Mouse (Mus musculus) E14TG2a.4 (cell line): ENCODE data around the gene Kif1c.
A peak's percentile ranks its signal among the peaks of the same experiment; 100 is the strongest.

Experiments
- H3K27me3 ChIP-seq: 2 replicates; pipeline ENCODE4 v1.6.1; 2014; ENCODE audit warnings: low read length, control low read depth; ENCODE audit not compliant: insufficient read depth
- H3K36me3 ChIP-seq: 2 replicates; pipeline ENCODE4 v1.6.1; 2014; ENCODE audit warnings: low read length, control low read depth; ENCODE audit not compliant: insufficient read depth
- H3K4me1 ChIP-seq: replicated peaks from 2 replicates; pipeline ENCODE4 v1.6.1; 2014; ENCODE audit warnings: low read depth, low read length, control low read depth
- H3K4me3 ChIP-seq: replicated peaks from 2 replicates; pipeline ENCODE4 v1.5.1; 2014; ENCODE audit warnings: mild to moderate bottlenecking, low read length
- H3K9me3 ChIP-seq: 2 replicates; pipeline ENCODE4 v1.6.1; 2014; ENCODE audit warnings: low read length, control low read depth
- CTCF ChIP-seq: conservative IDR thresholded peaks from 2 replicates; pipeline ENCODE4 v1.5.1; 2014; ENCODE audit warnings: low read length
- NANOG ChIP-seq: IDR thresholded peaks from 2 replicates; pipeline ENCODE4 v1.6.1; 2014; ENCODE audit warnings: borderline replicate concordance, low read length, mixed read lengths
- POU5F1 ChIP-seq: IDR thresholded peaks from 2 replicates; pipeline ENCODE4 v1.6.1; 2014; ENCODE audit warnings: low read length, borderline replicate concordance

Kif1c gene

GRCm38 (mm10) chr11:70671333-70672047 lies 28.9 kb upstream of the Kif1c start:
- H3K36me3 ChIP-seq: peaks cover 36% of the 10 kb centered on the region

GRCm38 (mm10) chr11:70674014-70674413 lies 26.3 kb upstream of the Kif1c start:
- Histone ChIP-seq H3K27me3 (0 out of 2 replicates have a peak, but pooled peaks cover 3% of the 10 kb centered on the region), H3K4me3 (no peak overlapping the region; the same call in 1 of the 2 replicates), H3K4me1 (peaks cover 56% of the 10 kb centered on the region), H3K9me3 (no peaks in the 10 kb centered on the region), H3K36me3 (peaks cover 27% of the 10 kb centered on the region)
- TF ChIP-seq CTCF (no peak), NANOG (no peak), POU5F1 (no peak)

More at GRCm38 (mm10) chr11:70671333-70672047, 28.9 kb upstream of the Kif1c start:
- no peak for TF ChIP-seq CTCF
- no peak for TF ChIP-seq POU5F1
- TF ChIP-seq NANOG: no peak
- H3K9me3 ChIP-seq: no peaks in the 10 kb centered on the region
- H3K4me1 ChIP-seq: peaks cover 62% of the 10 kb centered on the region
- peak overlapping the region; percentile 94 for H3K4me3 ChIP-seq
- H3K27me3 ChIP-seq: 0 out of 2 replicates have a peak, but pooled peaks cover 3% of the 10 kb centered on the region

GRCm38 (mm10) chr11:70674501-70674900 lies 25.8 kb upstream of the Kif1c start:
- Histone ChIP-seq H3K4me3 (no peak overlapping the region), H3K4me1 (peaks cover 59% of the 10 kb centered on the region), H3K36me3 (peaks cover 32% of the 10 kb centered on the region), H3K27me3 (0 out of 2 replicates have a peak, but pooled peaks cover 3% of the 10 kb centered on the region), H3K9me3 (no peaks in the 10 kb centered on the region)
- TF ChIP-seq POU5F1 (no peak), CTCF (no peak), NANOG (no peak)

GRCm38 (mm10) chr11:70678092-70678491 lies 22.3 kb upstream of the Kif1c start:
- peaks cover 63% of the 10 kb centered on the region for H3K4me1 ChIP-seq
- peaks cover 15% of the 10 kb centered on the region for H3K36me3 ChIP-seq
- H3K9me3 ChIP-seq: no peaks in the 10 kb centered on the region
- no peak for TF ChIP-seq POU5F1
- TF ChIP-seq CTCF: no peak
- TF ChIP-seq NANOG: no peak
- H3K4me3 ChIP-seq: no peak overlapping the region
- peaks cover 9% of the 10 kb centered on the region; the same call in 1 of the 2 replicates for H3K27me3 ChIP-seq

- peaks cover 66% of the 10 kb centered on the region for H3K4me1 ChIP-seq
- peaks cover 19% of the 10 kb centered on the region for H3K36me3 ChIP-seq
- no peak overlapping the region for H3K4me3 ChIP-seq
- no peaks in the 10 kb centered on the region for H3K9me3 ChIP-seq
- TF ChIP-seq NANOG: no peak
- TF ChIP-seq POU5F1: no peak
- no peak for TF ChIP-seq CTCF
- peaks cover 14% of the 10 kb centered on the region; the same call in 1 of the 2 replicates for H3K27me3 ChIP-seq
Observed at GRCm38 (mm10) chr11:70678576-70678975, 21.8 kb upstream of the Kif1c start.

- H3K4me1 ChIP-seq: peaks cover 65% of the 10 kb centered on the region
- no peaks in the 10 kb centered on the region for H3K9me3 ChIP-seq
- peaks cover 26% of the 10 kb centered on the region for H3K36me3 ChIP-seq
- no peak overlapping the region for H3K4me3 ChIP-seq
- peaks cover 22% of the 10 kb centered on the region for H3K27me3 ChIP-seq
- TF ChIP-seq NANOG (no peak), POU5F1 (no peak), CTCF (no peak)
Observed at GRCm38 (mm10) chr11:70679361-70679760, 21.0 kb upstream of the Kif1c start.

GRCm38 (mm10) chr11:70679894-70680293 lies 20.5 kb upstream of the Kif1c start:
- H3K27me3 ChIP-seq: peaks cover 22% of the 10 kb centered on the region
- no peaks in the 10 kb centered on the region for H3K9me3 ChIP-seq
- peaks cover 30% of the 10 kb centered on the region for H3K36me3 ChIP-seq
- H3K4me1 ChIP-seq: peaks cover 61% of the 10 kb centered on the region
- no peak overlapping the region for H3K4me3 ChIP-seq
- no peak for TF ChIP-seq CTCF
- no peak for TF ChIP-seq NANOG
- TF ChIP-seq POU5F1: no peak

GRCm38 (mm10) chr11:70681170-70681569 lies 19.2 kb upstream of the Kif1c start:
- Histone ChIP-seq H3K4me1 (peaks cover 55% of the 10 kb centered on the region), H3K9me3 (no peaks in the 10 kb centered on the region), H3K36me3 (peaks cover 34% of the 10 kb centered on the region), H3K4me3 (peak overlapping the region; percentile 66), H3K27me3 (peaks cover 30% of the 10 kb centered on the region)
- TF ChIP-seq CTCF (no peak), POU5F1 (no peak), NANOG (no peak)
